Mouse (Mus musculus) lung, postnatal 0 days (tissue): ENCODE measurements at regions not wholly inside any gene's neighbourhood (a gene's known extent, or its start where the extent isn't known, plus 50 kb on each side); places are given as distances from the start of the nearest gene placed in this dataset.

ENCODE experiments used
- ATAC-seq: fragments of 200-750 bp; cut with Nextera tagmentation; 2 replicates; pipeline ENCODE4 v1.8.0; 2017; ENCODE audit warnings: moderate library complexity
- DNase-seq: peaks from one replicate; pipeline ENCODE4 v3.0.0-alpha.2; 2016; ENCODE audit warnings: low spot score
- H3K27ac ChIP-seq: fragments of 300-500 bp; sonication (generic); 2 replicates; pipeline ENCODE4 v1.5.1; 2014; ENCODE audit warnings: antibody characterized with exemption, mild to moderate bottlenecking, low read length, mixed read lengths
- H3K27me3 ChIP-seq: fragments of 300-500 bp; sonication (generic); replicated peaks from 2 replicates; pipeline ENCODE4 v1.6.1; 2014; ENCODE audit warnings: low read length, mixed read lengths; ENCODE audit not compliant: insufficient read depth
- H3K36me3 ChIP-seq: fragments of 300-500 bp; sonication (generic); 2 replicates; pipeline ENCODE4 v1.6.1; 2014; ENCODE audit warnings: low read length, mixed read lengths; ENCODE audit not compliant: insufficient read depth
- H3K4me1 ChIP-seq: fragments of 300-500 bp; sonication (generic); 2 replicates; pipeline ENCODE4 v1.6.1; 2014; ENCODE audit warnings: antibody characterized with exemption, low read depth, low read length, mixed read lengths; ENCODE audit not compliant: insufficient read depth
- H3K4me2 ChIP-seq: fragments of 300-500 bp; sonication (generic); replicated peaks from 2 replicates; pipeline ENCODE4 v1.6.1; 2014; ENCODE audit warnings: low read depth, mild to moderate bottlenecking, low read length, moderate library complexity, mixed read lengths
- H3K4me3 ChIP-seq: fragments of 300-500 bp; sonication (generic); 2 replicates; pipeline ENCODE4 v1.5.1; 2014; ENCODE audit warnings: low read depth, low read length
- H3K9ac ChIP-seq: fragments of 300-500 bp; sonication (generic); replicated peaks from 2 replicates; pipeline ENCODE4 v1.6.1; 2014; ENCODE audit warnings: low read depth, mild to moderate bottlenecking
- H3K9me3 ChIP-seq: fragments of 300-500 bp; sonication (generic); 2 replicates; pipeline ENCODE4 v1.6.1; 2016; ENCODE audit warnings: low read length, mixed read lengths
- CTCF ChIP-seq: IDR thresholded peaks from 2 replicates; pipeline ENCODE4 v1.5.1; 2016; ENCODE audit warnings: antibody characterized with exemption, mild to moderate bottlenecking
- EP300 ChIP-seq: IDR thresholded peaks from 2 replicates; pipeline ENCODE4 v1.6.1; 2016; ENCODE audit warnings: antibody characterized with exemption, mild to moderate bottlenecking, control low read depth
- WGBS: fragments of 180-500 bp; shearing (Covaris S2); extraction: QIAGEN DNeasy Blood & Tissue Kit; methylation state at CpG from one replicate; pipeline ENCODE4 v1.1.7; 2014; 5-methylcytosine and 5-hydroxymethylcytosine counted together

GRCm38 (mm10) chr4:10189896-10190295, 684.4 kb upstream of the 2610301B20Rik start:
- WGBS: 43% methylated on average over 3 of the region's 3 CpGs
- no peak overlapping the region for H3K27ac ChIP-seq
- peak; percentile 35 for DNase-seq

GRCm38 (mm10) chr4:10197245-10197943, 676.9 kb upstream of the 2610301B20Rik start:
- TF ChIP-seq EP300: no peak
- no peak for TF ChIP-seq CTCF
- H3K9me3 ChIP-seq: no peaks in the 10 kb centered on the region
- no peaks in the 10 kb centered on the region for H3K4me1 ChIP-seq
- no peak for ATAC-seq
- H3K27ac ChIP-seq: no peak overlapping the region
- WGBS: 83% methylated on average over 1 of the region's 1 CpGs
- no peaks in the 10 kb centered on the region for H3K36me3 ChIP-seq
- H3K27me3 ChIP-seq: no peaks in the 10 kb centered on the region
- H3K4me2 ChIP-seq: no peak overlapping the region
- DNase-seq: peak; percentile 13
- no peak overlapping the region for H3K9ac ChIP-seq
- no peak overlapping the region for H3K4me3 ChIP-seq

More at GRCm38 (mm10) chr4:10189896-10190295, 684.4 kb upstream of the 2610301B20Rik start:
- H3K27me3 ChIP-seq: no peaks in the 10 kb centered on the region
- no peak overlapping the region for H3K9ac ChIP-seq
- no peaks in the 10 kb centered on the region for H3K36me3 ChIP-seq
- H3K9me3 ChIP-seq: no peaks in the 10 kb centered on the region
- peak; percentile 37; the same call in 1 of the 2 replicates for ATAC-seq
- H3K4me1 ChIP-seq: no peaks in the 10 kb centered on the region
- H3K4me3 ChIP-seq: no peak overlapping the region
- H3K4me2 ChIP-seq: no peak overlapping the region
- TF ChIP-seq CTCF (no peak), EP300 (no peak)

- Histone ChIP-seq H3K9me3 (no peaks in the 10 kb centered on the region), H3K4me1 (no peaks in the 10 kb centered on the region), H3K9ac (no peak overlapping the region), H3K4me3 (no peak overlapping the region), H3K27ac (no peak overlapping the region), H3K4me2 (no peak overlapping the region), H3K27me3 (no peaks in the 10 kb centered on the region), H3K36me3 (no peaks in the 10 kb centered on the region)
- DNase-seq: peak; percentile 15
- no peak for ATAC-seq
- TF ChIP-seq EP300: no peak
- TF ChIP-seq CTCF: peak; percentile 33; the same call in 1 of the 2 replicates
- whole genome bisulfite sequencing: 38% methylated on average over 3 of the region's 3 CpGs
Measured at GRCm38 (mm10) chr4:10201835-10202234, 672.5 kb upstream of the 2610301B20Rik start.

- Histone ChIP-seq H3K27ac (no peak overlapping the region), H3K4me2 (no peak overlapping the region), H3K36me3 (no peaks in the 10 kb centered on the region), H3K27me3 (no peaks in the 10 kb centered on the region), H3K9me3 (no peaks in the 10 kb centered on the region), H3K9ac (no peak overlapping the region), H3K4me1 (no peaks in the 10 kb centered on the region), H3K4me3 (no peak overlapping the region)
- 85% methylated on average over 1 of the region's 1 CpGs for WGBS
- no peak for TF ChIP-seq EP300
- no peak for TF ChIP-seq CTCF
- DNase-seq (no peak), ATAC-seq (no peak)
Measured at GRCm38 (mm10) chr4:10204224-10204623, 670.1 kb upstream of the 2610301B20Rik start.

GRCm38 (mm10) chr4:10209324-10209923, 664.9 kb upstream of the 2610301B20Rik start:
- DNase-seq (no peak), ATAC-seq (no peak)
- H3K27ac ChIP-seq: no peak overlapping the region
- 56% methylated on average over 4 of the region's 4 CpGs for WGBS
- H3K4me3 ChIP-seq: no peak overlapping the region
- no peaks in the 10 kb centered on the region for H3K4me1 ChIP-seq
- TF ChIP-seq CTCF (no peak), EP300 (no peak)
- H3K9ac ChIP-seq: no peak overlapping the region
- no peaks in the 10 kb centered on the region for H3K9me3 ChIP-seq
- no peak overlapping the region for H3K4me2 ChIP-seq
- H3K27me3 ChIP-seq: no peaks in the 10 kb centered on the region
- H3K36me3 ChIP-seq: no peaks in the 10 kb centered on the region

GRCm38 (mm10) chr4:10211303-10211702, 663.0 kb upstream of the 2610301B20Rik start:
- ATAC-seq (no peak), DNase-seq (no peak)
- Histone ChIP-seq H3K36me3 (no peaks in the 10 kb centered on the region), H3K27ac (no peak overlapping the region), H3K4me2 (no peak overlapping the region), H3K27me3 (no peaks in the 10 kb centered on the region), H3K4me1 (no peaks in the 10 kb centered on the region), H3K9me3 (no peaks in the 10 kb centered on the region), H3K4me3 (no peak overlapping the region), H3K9ac (no peak overlapping the region)
- no peak for TF ChIP-seq EP300
- TF ChIP-seq CTCF: no peak
- WGBS: 81% methylated on average over 4 of the region's 4 CpGs
